Mouse (Mus musculus): Measurements from ENCODE around the gene Sde2. TPM values are rescaled to one million over a fixed set of nuclear protein-coding genes. Genes with fewer than 3 reads are reported as not detected.

The Sde2 gene
- polyA plus RNA-seq, 1 experiment from 2014 or later, result 28.2 TPM

- H3K4me3 ChIP-seq (replicated peaks; ENCODE audit: low read length), result no peak overlapping the region
- 50% methylated on average over 8 of the region's 8 CpGs for WGBS
- no peak overlapping the region for H3K9ac ChIP-seq
- ATAC-seq (ENCODE audit: low FRiP score) (no peak), DNase-seq (ENCODE audit: low spot score) (no peak)
- no peaks in the 10 kb centered on the region for H3K27me3 ChIP-seq (ENCODE audit: control insufficient read depth, insufficient read depth, low read length)
- peaks cover 28% of the 10 kb centered on the region for H3K36me3 ChIP-seq (replicated peaks; ENCODE audit: control insufficient read depth, insufficient read depth)
- H3K4me2 ChIP-seq (replicated peaks), result no peak overlapping the region
- no peaks in the 10 kb centered on the region for H3K4me1 ChIP-seq (replicated peaks; ENCODE audit: control insufficient read depth, insufficient read depth, low read length)
- H3K9me3 ChIP-seq (ENCODE audit: control insufficient read depth, low read length), result no peaks in the 10 kb centered on the region
- no peak overlapping the region for H3K27ac ChIP-seq
Measured at GRCm38 (mm10) chr1:180911138-180911537, 60.2 kb downstream of the Sde2 start.

- WGBS, result 65% methylated on average over 20 of the region's 20 CpGs
- Histone ChIP-seq H3K4me3 (replicated peaks; ENCODE audit: low read length) (no peak overlapping the region), H3K36me3 (replicated peaks; ENCODE audit: control insufficient read depth, insufficient read depth) (peaks cover 21% of the 10 kb centered on the region), H3K4me2 (replicated peaks) (no peak overlapping the region), H3K9me3 (ENCODE audit: control insufficient read depth, low read length) (no peaks in the 10 kb centered on the region), H3K4me1 (replicated peaks; ENCODE audit: control insufficient read depth, insufficient read depth, low read length) (no peaks in the 10 kb centered on the region), H3K27ac (no peak overlapping the region), H3K27me3 (ENCODE audit: control insufficient read depth, insufficient read depth, low read length) (no peaks in the 10 kb centered on the region), H3K9ac (no peak overlapping the region)
- ATAC-seq (ENCODE audit: low FRiP score), result no peak
- no peak for DNase-seq (ENCODE audit: low spot score)
Measured at GRCm38 (mm10) chr1:180911653-180912287, 60.8 kb downstream of the Sde2 start.

- no peak for DNase-seq (ENCODE audit: low spot score)
- Histone ChIP-seq H3K4me3 (replicated peaks; ENCODE audit: low read length) (no peak overlapping the region), H3K9ac (no peak overlapping the region), H3K9me3 (ENCODE audit: control insufficient read depth, low read length) (no peaks in the 10 kb centered on the region), H3K4me1 (replicated peaks; ENCODE audit: control insufficient read depth, insufficient read depth, low read length) (no peaks in the 10 kb centered on the region), H3K27me3 (ENCODE audit: control insufficient read depth, insufficient read depth, low read length) (no peaks in the 10 kb centered on the region), H3K36me3 (replicated peaks; ENCODE audit: control insufficient read depth, insufficient read depth) (peaks cover 12% of the 10 kb centered on the region), H3K4me2 (replicated peaks) (no peak overlapping the region), H3K27ac (no peak overlapping the region)
- no peak for ATAC-seq (ENCODE audit: low FRiP score)
- WGBS, result 82% methylated on average over 5 of the region's 5 CpGs
Measured at GRCm38 (mm10) chr1:180912792-180913191, 61.9 kb downstream of the Sde2 start.

GRCm38 (mm10) chr1:180913797-180914196, 62.9 kb downstream of the Sde2 start:
- no peak overlapping the region for H3K4me2 ChIP-seq (replicated peaks)
- H3K27me3 ChIP-seq (ENCODE audit: control insufficient read depth, insufficient read depth, low read length), result no peaks in the 10 kb centered on the region
- H3K4me1 ChIP-seq (replicated peaks; ENCODE audit: control insufficient read depth, insufficient read depth, low read length), result no peaks in the 10 kb centered on the region
- H3K36me3 ChIP-seq (replicated peaks; ENCODE audit: control insufficient read depth, insufficient read depth), result peaks cover 3% of the 10 kb centered on the region; the same call in 1 of the 2 replicates
- H3K27ac ChIP-seq, result no peak overlapping the region
- H3K4me3 ChIP-seq (replicated peaks; ENCODE audit: low read length), result no peak overlapping the region
- DNase-seq (ENCODE audit: low spot score) (no peak), ATAC-seq (ENCODE audit: low FRiP score) (no peak)
- WGBS, result 71% methylated on average over 4 of the region's 4 CpGs
- no peaks in the 10 kb centered on the region for H3K9me3 ChIP-seq (ENCODE audit: control insufficient read depth, low read length)
- H3K9ac ChIP-seq, result no peak overlapping the region

- Histone ChIP-seq H3K36me3 (replicated peaks; ENCODE audit: control insufficient read depth, insufficient read depth) (no peaks in the 10 kb centered on the region), H3K9ac (no peak overlapping the region), H3K4me2 (replicated peaks) (no peak overlapping the region), H3K27me3 (ENCODE audit: control insufficient read depth, insufficient read depth, low read length) (no peaks in the 10 kb centered on the region), H3K27ac (no peak overlapping the region), H3K9me3 (ENCODE audit: control insufficient read depth, low read length) (no peaks in the 10 kb centered on the region), H3K4me3 (replicated peaks; ENCODE audit: low read length) (no peak overlapping the region), H3K4me1 (replicated peaks; ENCODE audit: control insufficient read depth, insufficient read depth, low read length) (no peaks in the 10 kb centered on the region)
- WGBS, result 89% methylated on average over 11 of the region's 11 CpGs
- DNase-seq (ENCODE audit: low spot score), result no peak
- no peak for ATAC-seq (ENCODE audit: low FRiP score)
Measured at GRCm38 (mm10) chr1:180916425-180916824, 65.5 kb downstream of the Sde2 start.

- Histone ChIP-seq H3K9ac (no peak overlapping the region), H3K9me3 (ENCODE audit: control insufficient read depth, low read length) (no peaks in the 10 kb centered on the region), H3K4me1 (replicated peaks; ENCODE audit: control insufficient read depth, insufficient read depth, low read length) (no peaks in the 10 kb centered on the region), H3K27me3 (ENCODE audit: control insufficient read depth, insufficient read depth, low read length) (no peaks in the 10 kb centered on the region), H3K4me3 (replicated peaks; ENCODE audit: low read length) (no peak overlapping the region), H3K4me2 (replicated peaks) (no peak overlapping the region), H3K27ac (no peak overlapping the region), H3K36me3 (replicated peaks; ENCODE audit: control insufficient read depth, insufficient read depth) (no peaks in the 10 kb centered on the region)
- 58% methylated on average over 1 of the region's 1 CpGs for WGBS
- ATAC-seq (ENCODE audit: low FRiP score) (no peak), DNase-seq (ENCODE audit: low spot score) (no peak)
Measured at GRCm38 (mm10) chr1:180917053-180917452, 66.1 kb downstream of the Sde2 start.

Other genes starting within 250 kb of the Sde2 start
- 10.6 and 11.2 TPM in 2 replicates for gene Lin9, start 210.0 kb upstream of the Sde2 start, polyA plus RNA-seq (2014; fragmentation: Nextera tagmentation; extraction: Ambion mirVana)
- gene Mixl1, start 154.1 kb upstream of the Sde2 start, polyA plus RNA-seq (2014; fragmentation: Nextera tagmentation; extraction: Ambion mirVana), result 0.16 TPM in 1 of 2 replicates, not detected in the other
- 27.1 and 27.6 TPM in 2 replicates for gene Acbd3, start 125.1 kb upstream of the Sde2 start, polyA plus RNA-seq (2014; fragmentation: Nextera tagmentation; extraction: Ambion mirVana)
- gene H3f3a, start 37.2 kb upstream of the Sde2 start, polyA plus RNA-seq (2014; fragmentation: Nextera tagmentation; extraction: Ambion mirVana), result 2,816 and 2,951 TPM in 2 replicates
- gene Lefty2, start 42.0 kb downstream of the Sde2 start, polyA plus RNA-seq (2014; fragmentation: Nextera tagmentation; extraction: Ambion mirVana), result 1.5 and 3.2 TPM in 2 replicates
- gene Pycr2, start 53.2 kb downstream of the Sde2 start, polyA plus RNA-seq (2014; fragmentation: Nextera tagmentation; extraction: Ambion mirVana), result 63.0 and 68.0 TPM in 2 replicates
- gene Lefty1, start 83.9 kb downstream of the Sde2 start, polyA plus RNA-seq (2014; fragmentation: Nextera tagmentation; extraction: Ambion mirVana), result 0.20 and 0.41 TPM in 2 replicates
- gene Tmem63a, start 91.2 kb downstream of the Sde2 start, polyA plus RNA-seq (2014; fragmentation: Nextera tagmentation; extraction: Ambion mirVana), result 1.5 and 1.6 TPM in 2 replicates
- 8.7 and 10.3 TPM in 2 replicates for gene Ephx1, start 169.8 kb downstream of the Sde2 start, polyA plus RNA-seq (2014; fragmentation: Nextera tagmentation; extraction: Ambion mirVana)
- gene 9130409I23Rik, start 200.1 kb downstream of the Sde2 start, polyA plus RNA-seq (2014; fragmentation: Nextera tagmentation; extraction: Ambion mirVana), result not detected in 2 replicates